Mouse (Mus musculus): ENCODE measurements at regions not wholly inside any gene's neighbourhood (a gene's known extent, or its start where the extent isn't known, plus 50 kb on each side); places are given as distances from the start of the nearest gene placed in this dataset.

GRCm38 (mm10) chr9:59232682-59233081 is 58.7 kb upstream of the Adpgk start:
- DNase-seq, result no peak

- DNase-seq, result no peak
Observed at GRCm38 (mm10) chr9:59231947-59232346, 59.4 kb upstream of the Adpgk start.

- DNase-seq, result peak; percentile 25
Observed at GRCm38 (mm10) chr9:59231186-59231585, 60.2 kb upstream of the Adpgk start.

- DNase-seq, result no peak
Observed at GRCm38 (mm10) chr9:59230161-59230560, 61.2 kb upstream of the Adpgk start.

DNA sequence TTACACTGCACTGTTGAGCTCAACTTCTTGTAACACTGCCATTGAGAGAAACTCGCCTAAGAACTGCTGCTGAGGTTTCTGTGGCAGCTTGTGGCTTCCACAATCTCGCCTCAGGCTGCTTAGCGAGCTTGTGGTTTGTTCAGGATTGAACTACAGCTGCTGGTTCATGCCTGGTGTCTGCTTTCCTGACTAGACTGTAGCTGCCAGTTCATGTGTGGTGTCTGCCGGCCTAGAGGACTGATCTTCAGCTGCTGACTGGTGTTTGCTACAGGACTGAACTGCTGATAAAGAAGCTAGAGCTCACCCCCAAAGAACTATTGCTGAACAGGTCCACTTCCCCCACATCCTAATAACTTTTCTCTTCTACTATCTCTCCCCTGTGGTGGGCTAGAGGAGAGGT is 63.4 kb upstream of the Adpgk start:
- DNase-seq, result no peak

- DNase-seq, result no peak
Observed at GRCm38 (mm10) chr9:59226361-59226760, 65.0 kb upstream of the Adpgk start.

- no peak for DNase-seq
Observed at GRCm38 (mm10) chr9:59219277-59219676, 72.1 kb upstream of the Adpgk start.

GRCm38 (mm10) chr9:59202654-59203514 is 88.5 kb upstream of the Adpgk start:
- no peak for DNase-seq

DNA sequence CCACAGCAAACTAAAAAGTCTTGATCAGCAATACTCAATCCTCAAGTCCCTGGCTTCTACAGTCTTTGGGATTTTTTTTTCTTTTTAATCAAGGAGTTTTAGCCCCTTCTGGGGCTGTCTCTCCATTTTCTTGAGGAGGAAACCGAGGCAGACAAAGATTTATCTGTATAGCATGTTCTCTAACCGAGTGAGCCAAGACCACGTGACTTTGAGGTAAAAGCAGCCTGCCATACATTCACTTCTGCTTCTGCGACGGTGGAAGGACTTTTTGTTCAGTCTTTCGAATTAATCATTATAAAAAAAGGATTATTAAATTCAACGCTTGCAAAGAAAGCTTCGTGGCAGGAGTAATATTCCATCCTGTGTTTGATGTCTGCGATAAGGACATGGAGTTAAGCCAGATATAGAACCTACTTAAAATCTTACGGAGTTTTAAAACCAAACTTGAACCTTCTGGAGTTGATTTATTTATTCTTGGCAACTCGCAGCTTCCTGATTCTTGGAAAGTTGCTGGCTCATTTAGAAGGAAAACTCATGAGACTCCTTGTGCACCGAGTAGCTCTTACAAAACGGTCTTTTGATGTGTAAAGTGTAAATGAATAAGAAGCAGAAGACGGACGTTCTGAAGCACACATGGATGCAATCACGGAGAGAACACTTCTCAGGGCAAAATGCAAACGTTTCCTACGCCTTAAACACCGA is 91.7 kb upstream of the Adpgk start:
- DNase-seq, result no peak

DNA sequence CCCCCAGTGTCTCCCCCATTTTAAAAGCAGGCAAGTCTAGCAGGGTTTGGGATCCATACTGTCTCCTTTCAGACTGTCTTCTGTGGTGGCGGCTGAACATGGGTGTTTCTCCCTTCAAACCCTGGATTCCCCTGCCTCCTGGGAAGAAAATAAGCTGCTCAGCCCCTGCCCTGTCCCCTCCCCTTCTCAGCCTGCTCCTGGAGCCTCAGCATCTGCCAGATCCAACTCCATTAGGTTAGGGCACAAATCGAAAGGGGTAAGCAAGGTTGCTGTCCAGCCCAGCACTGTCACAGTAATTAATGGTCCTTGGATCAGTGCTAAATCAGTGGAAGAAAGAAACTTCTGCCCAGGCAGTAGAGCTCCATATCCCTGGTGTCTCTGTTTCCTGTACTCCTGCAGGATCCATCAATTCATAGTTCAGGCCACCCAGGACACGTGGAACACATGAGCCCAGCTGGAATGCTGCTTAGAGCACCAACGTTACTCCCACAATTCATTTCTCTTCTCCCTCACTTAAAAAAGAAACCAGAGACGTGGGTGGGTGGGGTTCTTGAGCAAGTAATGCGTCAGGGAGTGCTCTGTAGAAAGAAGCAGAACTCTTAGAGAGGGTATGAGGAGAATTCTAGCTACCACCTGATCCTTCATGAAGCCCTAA is 93.0 kb upstream of the Adpgk start:
- no peak for DNase-seq

DNA sequence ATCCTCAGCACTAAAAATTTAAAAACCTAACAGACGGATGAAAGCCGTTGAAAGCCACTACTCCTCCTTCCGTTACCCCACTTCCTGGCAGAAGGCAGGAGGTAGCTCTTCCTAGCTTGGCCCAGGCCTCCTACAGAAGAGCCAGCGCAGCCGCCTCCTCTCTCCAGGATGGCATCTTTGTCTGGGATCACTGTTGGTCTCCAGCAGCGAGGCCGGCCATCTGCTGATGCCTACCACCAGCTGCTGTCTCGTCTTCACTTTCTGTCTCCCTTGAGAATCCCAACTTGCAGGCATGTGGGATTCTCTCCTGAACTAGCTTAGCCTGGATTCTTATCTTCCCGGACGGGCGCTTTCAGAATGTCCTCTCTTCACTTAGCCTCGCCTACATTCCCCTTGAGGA is 93.9 kb upstream of the Adpgk start:
- DNase-seq, result no peak

GRCm38 (mm10) chr9:59193971-59194370 is 97.4 kb upstream of the Adpgk start:
- no peak for DNase-seq

DNA sequence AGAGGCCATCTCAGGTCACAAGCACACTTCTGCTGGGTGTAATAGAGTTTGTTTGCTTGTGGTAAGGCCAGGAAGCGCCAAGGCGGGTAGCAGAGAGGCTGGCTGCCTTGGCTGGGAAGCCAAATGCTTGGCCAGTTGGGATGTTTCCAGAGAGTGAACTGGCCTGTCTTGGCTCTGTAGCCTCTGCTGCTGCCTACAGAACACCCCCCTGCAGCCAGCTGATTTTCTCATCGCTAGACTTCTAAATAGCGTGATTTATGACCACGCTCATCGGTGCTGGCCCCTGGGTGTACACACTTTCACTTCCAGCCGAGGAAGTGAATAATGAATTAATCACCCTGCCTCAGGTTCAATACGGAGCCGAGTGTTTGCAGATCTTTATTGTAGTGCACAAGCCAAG is 102.2 kb upstream of the Adpgk start:
- peak; percentile 78 for DNase-seq

DNA sequence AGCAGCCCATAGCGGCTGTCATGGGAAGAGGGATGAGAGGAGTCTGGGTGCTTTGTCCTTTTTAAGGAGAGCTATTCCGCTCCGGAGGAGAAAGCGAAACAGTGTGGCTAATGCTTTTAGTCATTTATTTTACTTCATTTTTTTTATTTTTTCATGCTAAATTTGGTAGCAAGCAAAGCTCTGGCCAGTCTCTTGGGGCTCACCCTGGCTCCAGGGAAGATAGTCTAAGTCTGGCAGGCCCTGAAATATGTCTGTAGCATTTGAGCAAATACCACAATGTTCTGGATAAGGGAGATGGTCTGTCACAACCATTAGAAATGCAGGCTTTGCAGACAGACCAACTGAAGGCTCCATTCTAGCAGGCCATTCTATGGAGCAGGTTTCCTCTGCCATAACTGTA is 102.9 kb upstream of the Adpgk start:
- peak; percentile 40 for DNase-seq

GRCm38 (mm10) chr9:59186326-59186725 is 105.0 kb upstream of the Adpgk start:
- DNase-seq, result no peak

GRCm38 (mm10) chr9:59184089-59184488 is 107.3 kb upstream of the Adpgk start:
- no peak for DNase-seq

- no peak for DNase-seq
Observed at GRCm38 (mm10) chr9:59182906-59183305, 108.5 kb upstream of the Adpgk start.

DNA sequence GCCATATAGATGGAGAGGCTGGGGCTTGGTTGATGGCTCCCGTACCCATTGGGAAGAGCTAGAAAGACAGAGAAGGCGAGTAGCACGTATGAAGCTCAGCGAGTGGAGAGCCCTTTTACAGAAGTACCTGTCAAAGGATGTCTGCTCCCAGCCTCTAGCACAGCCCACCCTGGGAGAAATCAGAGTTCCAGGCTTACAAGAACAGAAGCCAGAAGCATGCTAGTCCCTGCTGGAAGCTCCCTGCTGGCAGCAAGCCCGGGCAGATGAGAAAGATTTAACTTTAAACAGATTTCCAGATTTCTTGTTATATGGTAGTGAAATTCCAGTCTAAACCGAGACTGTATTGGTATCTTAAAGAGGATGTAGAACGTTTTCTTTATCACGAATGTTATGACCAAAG is 108.9 kb upstream of the Adpgk start:
- DNase-seq, result no peak

GRCm38 (mm10) chr9:59171576-59171975 is 119.8 kb upstream of the Adpgk start:
- no peak for DNase-seq

DNA sequence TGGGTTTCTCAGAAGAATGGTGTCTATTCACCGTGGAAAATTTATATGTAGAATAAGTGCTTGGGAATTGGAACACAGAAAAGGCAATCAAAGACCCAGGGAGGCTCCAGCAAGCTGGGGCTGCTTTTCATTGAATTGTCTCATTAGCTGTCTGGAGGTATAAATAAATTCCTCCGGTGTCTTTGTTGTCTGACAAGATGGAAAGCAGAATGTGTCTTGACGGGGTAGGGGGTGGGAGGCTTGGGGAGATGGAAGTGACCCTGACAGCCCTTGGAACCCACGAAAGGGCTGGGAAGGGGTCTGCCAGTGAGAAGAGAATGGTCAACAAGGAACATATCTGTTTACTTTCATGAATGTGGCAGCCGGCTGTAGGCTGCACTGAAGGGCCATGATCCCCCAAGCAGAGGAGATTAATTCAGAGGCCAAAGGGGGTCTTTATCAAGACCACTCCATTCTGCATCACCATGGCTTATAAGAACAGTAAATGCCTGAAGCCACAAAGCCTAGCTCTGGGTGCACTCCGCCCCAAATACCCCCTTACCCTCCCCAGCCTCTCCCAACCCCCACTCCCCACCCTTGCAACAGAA is 127.2 kb upstream of the Neo1 start:
- no peak for DNase-seq

DNA sequence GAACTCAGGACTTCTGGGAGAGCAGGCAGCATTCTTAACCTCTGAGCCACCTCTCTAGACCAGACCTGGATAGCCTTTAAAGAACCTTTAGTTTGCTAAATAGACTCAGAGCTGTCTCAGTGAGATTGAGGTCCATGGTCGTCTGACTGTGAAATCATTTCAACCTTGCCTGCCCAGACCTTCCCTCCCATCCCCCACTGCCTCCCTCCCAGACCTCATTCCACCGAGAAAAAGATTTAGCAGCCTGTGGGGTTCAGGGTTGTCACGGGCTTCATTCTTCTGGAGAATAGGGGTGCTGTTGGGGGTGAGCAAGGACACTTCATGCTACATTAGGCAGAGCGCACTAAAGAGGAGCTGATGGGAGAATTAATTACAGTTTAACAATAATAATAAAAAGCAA is 126.7 kb upstream of the Neo1 start:
- DNase-seq, result no peak

DNA sequence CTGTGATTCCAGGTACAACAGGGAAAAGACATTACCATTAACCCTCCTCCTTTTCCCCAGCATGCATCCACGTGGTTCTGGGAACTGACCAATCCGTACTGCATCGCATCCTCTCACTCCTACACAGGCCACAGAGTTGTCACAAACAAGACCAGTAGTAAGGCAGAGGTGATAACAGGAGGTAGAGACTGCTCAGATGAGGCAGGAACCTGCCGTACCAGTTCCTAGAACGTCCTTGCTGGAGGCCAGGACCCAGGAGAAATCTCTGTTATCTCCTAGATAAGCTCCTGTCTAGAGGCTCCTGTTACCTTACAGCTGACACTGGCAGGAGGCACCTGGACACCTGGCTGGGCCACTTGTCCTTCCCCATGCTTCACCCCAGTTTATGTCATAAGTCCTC is 121.4 kb upstream of the Neo1 start:
- no peak for DNase-seq

- no peak for DNase-seq
Observed at GRCm38 (mm10) chr9:59153945-59154344, 117.7 kb upstream of the Neo1 start.
